Mouse (Mus musculus): ENCODE measurements at regions not wholly inside any gene's neighbourhood (a gene's known extent, or its start where the extent isn't known, plus 50 kb on each side); places are given as distances from the start of the nearest gene placed in this dataset.

DNA sequence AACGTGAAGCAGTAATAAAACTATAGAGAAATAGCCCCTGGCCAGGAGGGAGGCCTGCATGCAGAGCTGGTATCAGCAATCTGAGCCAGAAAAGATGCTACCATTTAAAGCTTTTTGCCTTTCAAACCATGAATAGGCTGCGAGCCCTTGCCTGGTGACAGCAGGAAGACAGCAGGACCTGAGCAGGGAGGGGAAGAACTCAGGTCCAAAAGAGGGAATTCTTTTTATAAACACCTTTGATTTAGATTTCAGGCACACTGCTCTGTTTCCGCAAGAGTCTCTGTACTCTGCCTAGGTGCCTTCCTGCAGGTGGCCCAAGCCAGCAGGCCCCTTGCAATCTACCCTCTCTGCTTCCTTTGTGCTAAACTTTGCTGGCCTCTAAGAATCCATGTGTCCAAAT, 242.1 kb downstream of the Adgra3 start:
- TF ChIP-seq POU5F1 (IDR thresholded peaks at IDR 0.05; ENCODE audit: borderline replicate concordance, low read length) = no peak
- TF ChIP-seq CTCF (conservative IDR thresholded peaks at IDR 0.05; ENCODE audit: low read length) = no peak
- no peak for TF ChIP-seq NANOG (IDR thresholded peaks at IDR 0.05; ENCODE audit: borderline replicate concordance, low read length)
- Histone ChIP-seq H3K36me3 (ENCODE audit: insufficient read depth, low read length) (no peaks in the 10 kb centered on the region), H3K4me1 (replicated peaks; ENCODE audit: low read depth, low read length) (no peaks in the 10 kb centered on the region), H3K9me3 (ENCODE audit: low read length) (no peaks in the 10 kb centered on the region), H3K4me3 (replicated peaks; ENCODE audit: low read length) (no peak overlapping the region), H3K27me3 (ENCODE audit: insufficient read depth, low read length) (no peaks in the 10 kb centered on the region)

DNA sequence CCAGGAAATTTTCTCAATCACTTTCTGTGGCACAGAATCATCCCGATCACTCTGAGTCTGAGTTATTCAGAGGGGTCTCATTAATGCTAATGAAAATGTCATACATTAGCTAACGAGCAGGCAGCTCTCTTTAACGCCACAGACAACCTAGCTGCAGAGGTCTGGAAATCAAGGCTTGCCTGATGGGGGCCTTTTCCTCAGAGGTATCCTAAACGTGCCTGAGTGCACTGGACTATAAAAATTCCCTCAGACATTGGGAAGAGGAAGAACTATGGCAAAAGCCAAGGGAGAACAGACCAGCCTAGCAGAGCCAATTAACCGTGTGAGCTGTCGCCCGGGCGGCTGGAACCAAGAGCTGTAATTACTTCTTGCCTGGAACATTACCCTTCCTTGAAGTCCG, 245.5 kb downstream of the Adgra3 start:
- TF ChIP-seq CTCF (conservative IDR thresholded peaks at IDR 0.05; ENCODE audit: low read length) = no peak
- TF ChIP-seq POU5F1 (IDR thresholded peaks at IDR 0.05; ENCODE audit: borderline replicate concordance, low read length) = no peak
- no peak for TF ChIP-seq NANOG (IDR thresholded peaks at IDR 0.05; ENCODE audit: borderline replicate concordance, low read length)
- Histone ChIP-seq H3K27me3 (ENCODE audit: insufficient read depth, low read length) (no peaks in the 10 kb centered on the region), H3K4me1 (replicated peaks; ENCODE audit: low read depth, low read length) (no peaks in the 10 kb centered on the region), H3K4me3 (replicated peaks; ENCODE audit: low read length) (no peak overlapping the region), H3K9me3 (ENCODE audit: low read length) (no peaks in the 10 kb centered on the region), H3K36me3 (ENCODE audit: insufficient read depth, low read length) (no peaks in the 10 kb centered on the region)

DNA sequence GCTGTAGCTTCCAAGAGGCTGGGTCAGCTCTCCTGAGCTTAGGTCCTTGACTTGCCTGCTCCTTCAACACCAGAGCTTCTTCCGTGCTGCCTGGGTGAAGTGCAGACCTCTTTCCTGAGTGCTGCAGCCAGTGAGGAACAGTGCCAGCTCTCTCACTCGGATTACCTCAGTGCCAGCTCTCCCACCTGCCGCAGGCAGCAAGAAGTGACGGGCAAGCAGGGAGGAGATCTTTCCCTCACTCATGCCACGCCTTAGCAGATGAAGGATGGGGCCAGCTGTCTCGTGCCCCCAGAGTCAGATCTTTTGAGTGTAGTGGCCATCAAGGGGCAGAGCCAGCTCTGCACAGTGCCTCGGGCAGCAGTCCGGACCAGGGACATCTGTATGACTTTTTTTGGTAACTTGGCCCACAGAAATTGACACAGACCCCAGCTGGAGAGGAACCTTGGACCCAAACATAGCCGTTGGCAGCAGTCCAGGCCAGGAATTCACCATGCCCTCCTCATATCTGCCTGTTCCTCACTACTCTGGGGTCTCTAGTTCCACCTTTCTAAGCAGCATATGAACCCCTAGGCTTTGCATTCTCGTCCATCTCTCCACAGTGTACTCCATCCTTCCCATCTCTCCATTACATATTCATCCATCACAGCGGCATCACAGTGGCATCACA, 263.9 kb upstream of the Kcnip4 start:
- H3K27me3 ChIP-seq (ENCODE audit: insufficient read depth, low read length) = no peaks in the 10 kb centered on the region
- no peaks in the 10 kb centered on the region for H3K36me3 ChIP-seq (ENCODE audit: insufficient read depth, low read length)
- H3K4me3 ChIP-seq (replicated peaks; ENCODE audit: low read length) = no peak overlapping the region
- H3K4me1 ChIP-seq (replicated peaks; ENCODE audit: low read depth, low read length) = no peaks in the 10 kb centered on the region
- H3K9me3 ChIP-seq (ENCODE audit: low read length) = no peaks in the 10 kb centered on the region
- TF ChIP-seq NANOG (IDR thresholded peaks at IDR 0.05; ENCODE audit: borderline replicate concordance, low read length) (no peak), CTCF (conservative IDR thresholded peaks at IDR 0.05; ENCODE audit: low read length) (no peak), POU5F1 (IDR thresholded peaks at IDR 0.05; ENCODE audit: borderline replicate concordance, low read length) (no peak)

DNA sequence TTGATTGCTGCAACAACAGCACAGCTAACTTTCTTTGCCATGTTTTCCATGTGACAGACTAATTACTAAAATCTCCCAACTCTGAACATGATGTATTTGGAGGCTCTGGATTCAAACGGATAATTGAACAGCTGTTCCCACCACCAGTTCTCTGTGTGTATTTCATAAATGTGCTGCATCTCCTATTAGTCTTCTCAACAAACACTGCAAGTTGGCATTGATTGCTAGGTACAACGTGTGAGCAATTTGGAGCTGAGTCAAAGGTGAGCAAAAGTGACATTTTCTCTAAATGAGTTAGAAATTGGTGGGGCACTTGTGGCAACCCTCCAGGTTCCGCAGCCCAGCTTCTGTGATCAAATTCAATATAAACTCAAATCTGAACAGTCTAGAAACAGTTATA, 259.0 kb upstream of the Kcnip4 start:
- Histone ChIP-seq H3K4me1 (replicated peaks; ENCODE audit: low read depth, low read length) (no peaks in the 10 kb centered on the region), H3K27me3 (ENCODE audit: insufficient read depth, low read length) (no peaks in the 10 kb centered on the region), H3K4me3 (replicated peaks; ENCODE audit: low read length) (no peak overlapping the region), H3K36me3 (ENCODE audit: insufficient read depth, low read length) (no peaks in the 10 kb centered on the region), H3K9me3 (ENCODE audit: low read length) (no peaks in the 10 kb centered on the region)
- TF ChIP-seq POU5F1 (IDR thresholded peaks at IDR 0.05; ENCODE audit: borderline replicate concordance, low read length) (no peak), NANOG (IDR thresholded peaks at IDR 0.05; ENCODE audit: borderline replicate concordance, low read length) (no peak), CTCF (conservative IDR thresholded peaks at IDR 0.05; ENCODE audit: low read length) (no peak)

DNA sequence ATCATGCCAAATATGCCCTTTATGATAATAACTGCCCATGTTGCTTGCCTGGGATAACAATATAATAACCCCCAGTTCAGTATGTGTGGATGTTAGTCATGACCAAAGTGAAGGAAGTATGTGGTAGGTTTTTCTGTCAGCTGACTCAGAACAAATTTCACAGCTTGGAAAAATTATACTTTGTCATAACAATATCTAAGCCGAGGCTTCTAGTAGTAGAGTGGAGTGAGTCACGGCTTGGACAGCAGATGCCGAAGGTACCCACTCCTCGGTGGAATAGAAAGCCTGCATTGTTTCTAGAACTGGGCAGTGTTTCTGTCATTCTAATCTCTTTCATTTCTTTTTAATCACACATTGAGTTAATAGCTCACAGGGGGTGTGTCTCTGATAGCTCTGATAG, 236.3 kb upstream of the Kcnip4 start:
- Histone ChIP-seq H3K36me3 (ENCODE audit: insufficient read depth, low read length) (no peaks in the 10 kb centered on the region), H3K4me1 (replicated peaks; ENCODE audit: low read depth, low read length) (no peaks in the 10 kb centered on the region), H3K4me3 (replicated peaks; ENCODE audit: low read length) (no peak overlapping the region), H3K27me3 (ENCODE audit: insufficient read depth, low read length) (no peaks in the 10 kb centered on the region), H3K9me3 (ENCODE audit: low read length) (no peaks in the 10 kb centered on the region)
- TF ChIP-seq NANOG (IDR thresholded peaks at IDR 0.05; ENCODE audit: borderline replicate concordance, low read length) = no peak
- no peak for TF ChIP-seq POU5F1 (IDR thresholded peaks at IDR 0.05; ENCODE audit: borderline replicate concordance, low read length)
- no peak for TF ChIP-seq CTCF (conservative IDR thresholded peaks at IDR 0.05; ENCODE audit: low read length)

DNA sequence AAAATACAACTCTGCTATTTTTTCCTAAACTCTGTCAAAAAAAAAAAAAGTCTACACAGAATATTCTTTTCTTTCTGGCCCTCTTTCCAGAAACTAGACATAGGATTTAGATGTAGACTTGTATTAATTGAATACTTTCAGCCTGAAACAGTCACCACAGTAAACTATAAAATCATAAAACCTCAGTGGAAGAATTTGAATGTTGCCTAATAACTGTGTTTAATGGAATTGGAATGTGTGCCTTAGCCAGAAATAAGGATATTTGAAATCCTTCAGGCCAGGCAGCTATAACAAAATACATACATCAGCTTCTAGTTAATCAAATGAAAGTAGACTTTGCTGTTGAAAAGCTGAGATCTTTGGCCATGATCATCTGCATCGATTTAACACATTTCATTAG, 230.8 kb upstream of the Kcnip4 start:
- Histone ChIP-seq H3K27me3 (ENCODE audit: insufficient read depth, low read length) (no peaks in the 10 kb centered on the region), H3K36me3 (ENCODE audit: insufficient read depth, low read length) (no peaks in the 10 kb centered on the region), H3K9me3 (ENCODE audit: low read length) (no peaks in the 10 kb centered on the region), H3K4me3 (replicated peaks; ENCODE audit: low read length) (no peak overlapping the region), H3K4me1 (replicated peaks; ENCODE audit: low read depth, low read length) (no peaks in the 10 kb centered on the region)
- TF ChIP-seq CTCF (conservative IDR thresholded peaks at IDR 0.05; ENCODE audit: low read length) (no peak), NANOG (IDR thresholded peaks at IDR 0.05; ENCODE audit: borderline replicate concordance, low read length) (no peak), POU5F1 (IDR thresholded peaks at IDR 0.05; ENCODE audit: borderline replicate concordance, low read length) (no peak)

DNA sequence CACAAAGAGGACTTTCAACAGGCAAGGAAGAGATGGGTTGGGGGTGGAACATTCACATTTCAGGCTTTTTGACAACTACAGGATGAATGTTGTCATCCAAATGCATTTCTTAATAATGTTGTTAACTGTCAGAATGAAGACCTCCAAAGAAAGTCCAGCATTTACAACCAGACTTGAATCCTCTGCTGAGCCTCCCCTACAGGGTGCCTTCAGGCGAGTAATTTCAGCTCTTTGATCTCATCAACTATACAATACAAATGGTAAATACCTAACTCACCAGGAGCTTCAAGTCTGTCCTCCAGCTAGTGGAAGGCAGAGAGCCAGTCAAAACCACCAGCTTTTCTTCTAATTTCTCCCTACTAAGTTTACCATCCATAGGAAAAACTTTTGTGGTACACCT, 187.9 kb upstream of the Kcnip4 start:
- no peaks in the 10 kb centered on the region for H3K27me3 ChIP-seq (ENCODE audit: insufficient read depth, low read length)
- peaks cover 6% of the 10 kb centered on the region for H3K4me1 ChIP-seq (replicated peaks; ENCODE audit: low read depth, low read length)
- no peaks in the 10 kb centered on the region for H3K36me3 ChIP-seq (ENCODE audit: insufficient read depth, low read length)
- no peak overlapping the region for H3K4me3 ChIP-seq (replicated peaks; ENCODE audit: low read length)
- TF ChIP-seq NANOG (IDR thresholded peaks at IDR 0.05; ENCODE audit: borderline replicate concordance, low read length) (peak; percentile 47; the same call in 1 of the 2 replicates), POU5F1 (IDR thresholded peaks at IDR 0.05; ENCODE audit: borderline replicate concordance, low read length) (no peak)
- H3K9me3 ChIP-seq (ENCODE audit: low read length) = peaks cover 10% of the 10 kb centered on the region; the same call in 1 of the 2 replicates

DNA sequence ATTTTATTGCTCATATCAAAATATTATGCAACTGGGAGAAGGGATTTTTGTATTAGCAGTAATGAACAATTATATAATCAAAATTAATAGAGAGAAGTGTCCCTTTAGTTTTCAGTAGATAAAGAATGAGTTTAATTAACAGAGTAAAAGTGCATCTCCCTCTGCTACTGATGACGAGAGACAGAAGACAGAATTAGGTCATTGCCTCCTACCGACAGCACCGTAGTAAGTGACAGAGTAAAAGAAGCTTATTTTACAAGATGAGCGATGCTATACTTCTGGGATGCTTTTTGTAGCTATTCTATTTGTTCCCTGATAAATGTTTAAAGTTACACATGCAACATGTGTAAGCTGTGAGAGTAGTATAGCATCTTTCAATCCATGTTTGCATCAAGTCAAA, 157.4 kb upstream of the Kcnip4 start:
- H3K27me3 ChIP-seq (ENCODE audit: insufficient read depth, low read length) = no peaks in the 10 kb centered on the region
- no peak overlapping the region for H3K4me3 ChIP-seq (replicated peaks; ENCODE audit: low read length)
- TF ChIP-seq CTCF (conservative IDR thresholded peaks at IDR 0.05; ENCODE audit: low read length) (no peak), NANOG (IDR thresholded peaks at IDR 0.05; ENCODE audit: borderline replicate concordance, low read length) (no peak), POU5F1 (IDR thresholded peaks at IDR 0.05; ENCODE audit: borderline replicate concordance, low read length) (no peak)
- no peaks in the 10 kb centered on the region for H3K4me1 ChIP-seq (replicated peaks; ENCODE audit: low read depth, low read length)
- H3K36me3 ChIP-seq (ENCODE audit: insufficient read depth, low read length) = no peaks in the 10 kb centered on the region
- H3K9me3 ChIP-seq (ENCODE audit: low read length) = peaks cover 10% of the 10 kb centered on the region

DNA sequence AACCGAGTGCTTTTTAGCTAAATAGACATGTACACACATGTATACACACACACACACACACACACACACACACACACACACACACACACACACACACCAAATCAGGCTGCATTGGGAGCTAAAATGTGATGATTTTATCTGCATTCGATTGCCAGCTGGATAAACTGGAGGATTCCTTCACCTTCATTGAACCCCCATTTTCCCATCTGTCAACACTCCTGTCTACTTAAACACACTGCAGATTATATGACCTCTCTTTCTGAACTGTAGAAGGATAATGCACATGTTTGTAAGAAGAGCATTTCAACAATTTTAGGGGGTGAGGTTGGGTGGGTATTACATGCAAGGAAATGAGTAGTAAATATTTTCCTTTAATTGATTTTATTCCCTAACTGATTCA, 156.8 kb upstream of the Kcnip4 start:
- Histone ChIP-seq H3K36me3 (ENCODE audit: insufficient read depth, low read length) (no peaks in the 10 kb centered on the region), H3K4me1 (replicated peaks; ENCODE audit: low read depth, low read length) (no peaks in the 10 kb centered on the region), H3K4me3 (replicated peaks; ENCODE audit: low read length) (no peak overlapping the region), H3K27me3 (ENCODE audit: insufficient read depth, low read length) (no peaks in the 10 kb centered on the region), H3K9me3 (ENCODE audit: low read length) (peaks cover 10% of the 10 kb centered on the region)
- TF ChIP-seq NANOG (IDR thresholded peaks at IDR 0.05; ENCODE audit: borderline replicate concordance, low read length) = no peak
- TF ChIP-seq POU5F1 (IDR thresholded peaks at IDR 0.05; ENCODE audit: borderline replicate concordance, low read length) = no peak
- TF ChIP-seq CTCF (conservative IDR thresholded peaks at IDR 0.05; ENCODE audit: low read length) = no peak
